Mouse (Mus musculus): ENCODE data around the gene Tbl1x. TPM values are rescaled to one million over a fixed set of nuclear protein-coding genes. Genes with fewer than 3 reads are reported as not detected.

Tbl1x gene
- total RNA-seq, 2 experiments from 2014 or later = 45.5 to 46.7 TPM

GRCm38 (mm10) chrX:77607488-77607887, 96.7 kb downstream of the Tbl1x start:
- no peak for DNase-seq (ENCODE audit: low spot score in 2 of 2)

GRCm38 (mm10) chrX:77608947-77609703, 98.3 kb downstream of the Tbl1x start:
- DNase-seq (ENCODE audit: low spot score in 2 of 2) = no peak

- DNase-seq (ENCODE audit: low spot score in 2 of 2) = no peak
Measured at GRCm38 (mm10) chrX:77611938-77612337, 101.1 kb downstream of the Tbl1x start.

- no peak for DNase-seq (ENCODE audit: low spot score in 2 of 2)
Measured at GRCm38 (mm10) chrX:77613041-77613440, 102.2 kb downstream of the Tbl1x start.

- DNase-seq (ENCODE audit: low spot score in 2 of 2) = no peak
Measured at GRCm38 (mm10) chrX:77615735-77616293, 105.0 kb downstream of the Tbl1x start.

GRCm38 (mm10) chrX:77617368-77618144, 106.7 kb downstream of the Tbl1x start:
- DNase-seq (ENCODE audit: low spot score in 2 of 2) = no peak

- no peak for DNase-seq (ENCODE audit: low spot score in 2 of 2)
Measured at GRCm38 (mm10) chrX:77630439-77630838, 119.6 kb downstream of the Tbl1x start.

GRCm38 (mm10) chrX:77636499-77636898, 125.7 kb downstream of the Tbl1x start:
- no peak for DNase-seq (ENCODE audit: low spot score in 2 of 2)

GRCm38 (mm10) chrX:77638076-77638475, 127.3 kb downstream of the Tbl1x start:
- peak; percentile 10 to 23 for DNase-seq (ENCODE audit: low spot score in 2 of 2)

- no peak for DNase-seq (ENCODE audit: low spot score in 2 of 2)
Measured at GRCm38 (mm10) chrX:77640301-77640700, 129.5 kb downstream of the Tbl1x start.

- no peak for DNase-seq (ENCODE audit: low spot score in 2 of 2)
Measured at GRCm38 (mm10) chrX:77646164-77646563, 135.4 kb downstream of the Tbl1x start.

GRCm38 (mm10) chrX:77650246-77650645, 139.4 kb downstream of the Tbl1x start:
- no peak for DNase-seq (ENCODE audit: low spot score in 2 of 2)

GRCm38 (mm10) chrX:77662030-77662429, 151.2 kb downstream of the Tbl1x start:
- no peak for DNase-seq (ENCODE audit: low spot score in 2 of 2)

GRCm38 (mm10) chrX:77663276-77663675, 152.5 kb downstream of the Tbl1x start:
- no peak for DNase-seq (ENCODE audit: low spot score in 2 of 2)

- no peak for DNase-seq (ENCODE audit: low spot score in 2 of 2)
Measured at GRCm38 (mm10) chrX:77665030-77665429, 154.2 kb downstream of the Tbl1x start.

GRCm38 (mm10) chrX:77666911-77667310, 156.1 kb downstream of the Tbl1x start:
- no peak for DNase-seq (ENCODE audit: low spot score in 2 of 2)

GRCm38 (mm10) chrX:77667441-77667840, 156.6 kb downstream of the Tbl1x start:
- no peak for DNase-seq (ENCODE audit: low spot score in 2 of 2)

- no peak for DNase-seq (ENCODE audit: low spot score in 2 of 2)
Measured at GRCm38 (mm10) chrX:77669779-77670550, 159.2 kb downstream of the Tbl1x start.
